Mouse (Mus musculus) gastrocnemius, adult 2 months (tissue): ENCODE measurements around the gene Tnni2. TPM values are rescaled to one million over a fixed set of nuclear protein-coding genes. Genes with fewer than 3 reads are reported as not detected.

Experiments
- DNase-seq: peaks from one replicate; pipeline ENCODE4 v3.0.0; 2022
- H3K27ac ChIP-seq: fragments of 200-600 bp; 2 replicates; pipeline ENCODE4 v1.8.1; 2022; ENCODE audit warnings: mild to moderate bottlenecking
- H3K4me3 ChIP-seq: fragments of 200-600 bp; 2 replicates; pipeline ENCODE4 v1.8.1; 2022; ENCODE audit warnings: mild to moderate bottlenecking, moderate library complexity
- CTCF ChIP-seq: fragments of 200-600 bp; IDR thresholded peaks from 2 replicates; pipeline ENCODE4 v1.8.1; 2022; ENCODE audit warnings: antibody characterized with exemption, mild to moderate bottlenecking, moderate library complexity
- intact Hi-C: fragments of 180-260 bp; cut with DNase I; formaldehyde crosslinking; loops from one replicate; pipeline ENCODE4 v1.15.1; 2025
- total RNA-seq, 2 experiments: library from RNA; stranded (reverse); gene quantifications; 2 replicates each; pipeline ENCODE4 v1.2.3; 2021

The Tnni2 gene
- total RNA-seq, 2 experiments from 2014 or later = 15,929 to 19,962 TPM

- peak; percentile 78 for DNase-seq
- peak overlapping the region; percentile 81 for H3K27ac ChIP-seq
- no peak for TF ChIP-seq CTCF
- peak overlapping the region; percentile 31; the same call in 1 of the 2 replicates for H3K4me3 ChIP-seq
- intact Hi-C loops = no loop called here
Observed at GRCm38 (mm10) chr7:142470808-142471413, 29.3 kb downstream of the Tnni2 start.

- H3K4me3 ChIP-seq = peak overlapping the region; percentile 31
- intact Hi-C loops = no loop called here
- peak; percentile 45 for DNase-seq
- H3K27ac ChIP-seq = peak overlapping the region; percentile 81
- no peak for TF ChIP-seq CTCF
Observed at GRCm38 (mm10) chr7:142471414-142471861, 29.8 kb downstream of the Tnni2 start.

GRCm38 (mm10) chr7:142471884-142472570, 30.4 kb downstream of the Tnni2 start:
- peak; percentile 82 for DNase-seq
- TF ChIP-seq CTCF = no peak
- Histone ChIP-seq H3K27ac (peak overlapping the region; percentile 81), H3K4me3 (peak overlapping the region; percentile 31)
- intact Hi-C loops = no loop called here

DNA sequence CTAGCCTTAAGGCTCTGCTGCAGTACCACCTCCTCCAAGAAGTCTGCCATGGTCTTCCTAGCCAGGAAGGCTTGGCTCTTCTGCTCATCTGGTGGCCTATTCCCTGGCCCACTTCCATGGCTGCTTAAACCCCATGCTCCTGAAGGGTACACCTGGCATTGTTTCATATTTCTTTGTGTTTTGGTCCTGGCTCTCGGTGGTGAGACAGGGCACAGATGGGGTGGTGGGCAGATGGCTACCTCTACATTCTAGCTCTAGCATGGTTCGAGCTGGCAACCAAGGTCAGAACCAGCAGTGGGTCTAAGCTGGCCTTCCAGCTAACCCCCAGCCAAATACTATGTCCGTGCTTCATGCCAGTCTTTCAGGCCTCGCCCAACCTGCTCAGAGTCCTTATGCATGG, 31.3 kb downstream of the Tnni2 start:
- no peak for TF ChIP-seq CTCF
- intact Hi-C loops = no loop called here
- Histone ChIP-seq H3K4me3 (peak overlapping the region; percentile 31), H3K27ac (peak overlapping the region; percentile 81)
- peak; percentile 21 for DNase-seq

- Histone ChIP-seq H3K4me3 (peak overlapping the region; percentile 31), H3K27ac (peak overlapping the region; percentile 81)
- intact Hi-C loops = no loop called here
- no peak for TF ChIP-seq CTCF
- peak; percentile 14 for DNase-seq
Observed at GRCm38 (mm10) chr7:142473476-142473875, 31.9 kb downstream of the Tnni2 start.

- peak overlapping the region; percentile 89 for H3K27ac ChIP-seq
- peak overlapping the region; percentile 73 for H3K4me3 ChIP-seq
- peak; percentile 86 for DNase-seq
- intact Hi-C loops = no loop called here
- no peak for TF ChIP-seq CTCF
Observed at GRCm38 (mm10) chr7:142474799-142475198, 33.2 kb downstream of the Tnni2 start.

- H3K4me3 ChIP-seq = peak overlapping the region; percentile 73
- no peak for TF ChIP-seq CTCF
- intact Hi-C loops = no loop called here
- peak; percentile 25 for DNase-seq
- H3K27ac ChIP-seq = peak overlapping the region; percentile 89
Observed at GRCm38 (mm10) chr7:142475641-142476040, 34.0 kb downstream of the Tnni2 start.

GRCm38 (mm10) chr7:142476271-142476670, 34.7 kb downstream of the Tnni2 start:
- peak; percentile 16 for DNase-seq
- peak overlapping the region; percentile 89 for H3K27ac ChIP-seq
- peak overlapping the region; percentile 73 for H3K4me3 ChIP-seq
- TF ChIP-seq CTCF = no peak
- intact Hi-C loops = no loop called here

DNA sequence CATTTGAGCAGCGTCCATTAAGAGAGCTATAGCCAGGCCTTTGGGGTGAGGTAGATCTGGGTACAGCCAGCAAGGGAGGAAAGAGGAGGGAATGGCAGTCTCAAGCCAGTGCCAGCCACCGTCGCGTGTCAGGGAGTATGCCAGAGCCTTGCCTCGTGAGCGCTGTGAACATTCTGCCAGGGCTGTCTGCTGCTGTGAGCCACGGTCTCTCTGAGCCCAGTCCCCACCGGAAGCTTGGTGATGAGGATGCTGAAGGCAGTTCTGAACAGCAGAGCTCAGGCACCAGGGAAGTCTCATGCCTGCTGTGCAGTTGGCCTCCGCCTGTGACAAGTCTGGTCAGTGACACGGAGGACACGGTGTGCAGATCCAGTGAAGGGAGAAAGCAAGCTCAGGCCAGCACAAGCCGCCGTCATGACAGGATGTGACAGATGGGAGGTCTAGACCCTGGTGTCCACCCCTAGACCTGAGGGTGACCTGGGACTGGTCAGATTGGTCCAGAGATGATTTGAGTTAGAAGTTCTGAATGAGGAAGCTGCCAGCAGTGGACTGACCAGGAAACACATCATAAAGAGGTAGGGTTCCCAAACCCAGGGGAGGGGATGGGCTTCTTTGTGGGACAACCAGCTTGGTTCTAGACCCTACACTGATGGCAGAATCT, 35.3 kb downstream of the Tnni2 start:
- peak; percentile 76 for DNase-seq
- no peak for TF ChIP-seq CTCF
- H3K4me3 ChIP-seq = peak overlapping the region; percentile 73
- peak overlapping the region; percentile 89 for H3K27ac ChIP-seq
- intact Hi-C loops = no loop called here

- peak; percentile 33 for DNase-seq
- TF ChIP-seq CTCF = no peak
- intact Hi-C loops = no loop called here
- peak overlapping the region; percentile 89 for H3K27ac ChIP-seq
- H3K4me3 ChIP-seq = peak overlapping the region; percentile 73
Observed at GRCm38 (mm10) chr7:142478001-142478400, 36.4 kb downstream of the Tnni2 start.

DNA sequence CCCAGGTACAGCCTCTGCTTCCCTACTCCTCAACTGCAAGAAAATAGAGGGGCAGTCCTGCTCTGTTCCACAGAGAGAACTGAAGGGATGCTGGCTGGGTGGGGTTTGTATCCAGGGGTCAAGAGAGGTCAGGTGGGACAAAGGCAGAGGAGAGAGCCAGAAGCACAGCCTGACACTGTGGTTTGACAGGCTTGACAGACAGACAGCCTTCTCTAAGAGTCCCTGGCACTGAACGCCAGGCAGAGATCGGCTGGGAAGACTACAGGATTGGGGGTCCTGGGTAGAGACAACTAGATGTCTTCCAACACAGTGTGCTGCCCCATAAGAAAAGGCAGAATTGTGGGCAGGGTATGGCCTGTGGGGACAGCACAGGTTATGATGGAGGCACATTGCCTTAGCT, 37.0 kb downstream of the Tnni2 start:
- intact Hi-C loops = no loop called here

DNA sequence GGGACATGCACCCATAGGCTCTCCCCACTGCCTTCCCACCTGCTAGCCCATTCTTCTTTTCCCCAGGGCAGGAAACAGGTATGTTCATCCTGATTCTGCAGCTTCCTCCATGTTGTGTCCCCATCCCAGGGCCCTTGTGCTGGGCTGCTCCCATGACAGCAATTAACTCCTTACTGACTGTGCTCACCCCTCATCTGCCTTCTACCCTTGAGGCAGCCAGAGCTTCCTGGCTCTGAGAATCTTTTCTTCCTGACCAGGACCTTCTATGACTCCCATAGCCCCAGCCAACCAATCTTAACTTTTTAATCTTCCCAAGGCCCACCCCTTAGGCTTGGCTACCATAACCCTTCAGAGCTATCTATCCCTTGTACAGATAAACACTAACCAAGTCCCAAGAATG, 37.7 kb downstream of the Tnni2 start:
- intact Hi-C loops = no loop called here
- peak overlapping the region; percentile 98 for H3K27ac ChIP-seq
- peak; percentile 21 for DNase-seq
- peak overlapping the region; percentile 73 for H3K4me3 ChIP-seq
- no peak for TF ChIP-seq CTCF

More for the DNA sequence above, 37.0 kb downstream of the Tnni2 start:
- DNase-seq = peak; percentile 26
- Histone ChIP-seq H3K27ac (peak overlapping the region; percentile 89), H3K4me3 (peak overlapping the region; percentile 73)
- TF ChIP-seq CTCF = no peak

GRCm38 (mm10) chr7:142479886-142480285, 38.3 kb downstream of the Tnni2 start:
- peak overlapping the region; percentile 73 for H3K4me3 ChIP-seq
- peak overlapping the region; percentile 98 for H3K27ac ChIP-seq
- intact Hi-C loops = loop anchor here (2.0 kb wide), 1 partner anchor 53 kb away; the partner anchor contains the start of gene Mrpl23
- no peak for TF ChIP-seq CTCF
- peak; percentile 21 for DNase-seq
